Mouse (Mus musculus): ENCODE measurements at regions not wholly inside any gene's neighbourhood (a gene's known extent, or its start where the extent isn't known, plus 50 kb on each side); places are given as distances from the start of the nearest gene placed in this dataset.
"Not testable (repeated sequence)": the region's sequence is repeated elsewhere in the genome, so short reads cannot be mapped to it uniquely, and the experiment has no call there.

GRCm38 (mm10) chr4:94412661-94413060 is 143.7 kb upstream of the Gm10306 start:
- 81% methylated on average over 2 of the region's 2 CpGs for WGBS
- ATAC-seq (ENCODE audit: low FRiP score, low TSS enrichment): no peak

GRCm38 (mm10) chr4:94425525-94425924 is 130.8 kb upstream of the Gm10306 start:
- 81% methylated on average over 7 of the region's 10 CpGs for WGBS
- not testable (repeated sequence) for H3K9me3 ChIP-seq (ENCODE audit: control insufficient read depth, low read length); H3K4me2 ChIP-seq (replicated peaks; ENCODE audit: low read depth); ATAC-seq (ENCODE audit: low FRiP score, low TSS enrichment); H3K27me3 ChIP-seq (ENCODE audit: control insufficient read depth, insufficient read depth, low read length); H3K9ac ChIP-seq (ENCODE audit: low read length); H3K27ac ChIP-seq (replicated peaks); H3K4me3 ChIP-seq (ENCODE audit: low read depth, low read length); H3K36me3 ChIP-seq (ENCODE audit: control insufficient read depth, insufficient read depth, low read length); H3K4me1 ChIP-seq (replicated peaks; ENCODE audit: control insufficient read depth, insufficient read depth); DNase-seq (ENCODE audit: low spot score)

More at GRCm38 (mm10) chr4:94412661-94413060, 143.7 kb upstream of the Gm10306 start:
- TF ChIP-seq CTCF (IDR thresholded peaks at IDR 0.05; ENCODE audit: low read depth) (no peak), EP300 (optimal IDR thresholded peaks at IDR 0.05) (no peak)
- no peak overlapping the region for H3K9ac ChIP-seq (ENCODE audit: low read length)
- no peak overlapping the region for H3K27ac ChIP-seq (replicated peaks)
- no peak overlapping the region for H3K4me2 ChIP-seq (replicated peaks; ENCODE audit: low read depth)
- no peak overlapping the region for H3K4me3 ChIP-seq (ENCODE audit: low read depth, low read length)
- no peaks in the 10 kb centered on the region for H3K4me1 ChIP-seq (replicated peaks; ENCODE audit: control insufficient read depth, insufficient read depth)
- no peaks in the 10 kb centered on the region for H3K36me3 ChIP-seq (ENCODE audit: control insufficient read depth, insufficient read depth, low read length)
- H3K9me3 ChIP-seq (ENCODE audit: control insufficient read depth, low read length): no peaks in the 10 kb centered on the region
- DNase-seq (ENCODE audit: low spot score): no peak
- no peaks in the 10 kb centered on the region for H3K27me3 ChIP-seq (ENCODE audit: control insufficient read depth, insufficient read depth, low read length)

- Histone ChIP-seq H3K27ac (replicated peaks) (no peak overlapping the region), H3K27me3 (ENCODE audit: control insufficient read depth, insufficient read depth, low read length) (no peaks in the 10 kb centered on the region), H3K4me2 (replicated peaks; ENCODE audit: low read depth) (no peak overlapping the region), H3K4me3 (ENCODE audit: low read depth, low read length) (no peak overlapping the region), H3K9ac (ENCODE audit: low read length) (no peak overlapping the region), H3K9me3 (ENCODE audit: control insufficient read depth, low read length) (no peaks in the 10 kb centered on the region), H3K4me1 (replicated peaks; ENCODE audit: control insufficient read depth, insufficient read depth) (no peaks in the 10 kb centered on the region), H3K36me3 (ENCODE audit: control insufficient read depth, insufficient read depth, low read length) (no peaks in the 10 kb centered on the region)
- WGBS: 92% methylated on average over 5 of the region's 5 CpGs
- ATAC-seq (ENCODE audit: low FRiP score, low TSS enrichment) (no peak), DNase-seq (ENCODE audit: low spot score) (no peak)
- TF ChIP-seq EP300 (optimal IDR thresholded peaks at IDR 0.05): no peak
- no peak for TF ChIP-seq CTCF (IDR thresholded peaks at IDR 0.05; ENCODE audit: low read depth)
These were observed 128.8 kb upstream of the Gm10306 start for GRCm38 (mm10) chr4:94427581-94427980.

GRCm38 (mm10) chr4:94432005-94432404 is 124.3 kb upstream of the Gm10306 start:
- ATAC-seq (ENCODE audit: low FRiP score, low TSS enrichment): no peak
- WGBS: 56% methylated on average over 3 of the region's 3 CpGs

GRCm38 (mm10) chr4:94437717-94438435 is 118.5 kb upstream of the Gm10306 start:
- 51% methylated on average over 10 of the region's 10 CpGs for WGBS

More at GRCm38 (mm10) chr4:94432005-94432404, 124.3 kb upstream of the Gm10306 start:
- Histone ChIP-seq H3K27ac (replicated peaks) (no peak overlapping the region), H3K4me2 (replicated peaks; ENCODE audit: low read depth) (no peak overlapping the region), H3K27me3 (ENCODE audit: control insufficient read depth, insufficient read depth, low read length) (no peaks in the 10 kb centered on the region), H3K9ac (ENCODE audit: low read length) (no peak overlapping the region), H3K9me3 (ENCODE audit: control insufficient read depth, low read length) (no peaks in the 10 kb centered on the region), H3K4me3 (ENCODE audit: low read depth, low read length) (no peak overlapping the region), H3K36me3 (ENCODE audit: control insufficient read depth, insufficient read depth, low read length) (no peaks in the 10 kb centered on the region), H3K4me1 (replicated peaks; ENCODE audit: control insufficient read depth, insufficient read depth) (no peaks in the 10 kb centered on the region)
- no peak for TF ChIP-seq EP300 (optimal IDR thresholded peaks at IDR 0.05)
- TF ChIP-seq CTCF (IDR thresholded peaks at IDR 0.05; ENCODE audit: low read depth): no peak
- DNase-seq (ENCODE audit: low spot score): no peak

GRCm38 (mm10) chr4:94439159-94439836 is 117.0 kb upstream of the Gm10306 start:
- TF ChIP-seq EP300 (optimal IDR thresholded peaks at IDR 0.05): no peak
- TF ChIP-seq CTCF (IDR thresholded peaks at IDR 0.05; ENCODE audit: low read depth): no peak
- H3K9me3 ChIP-seq (ENCODE audit: control insufficient read depth, low read length): no peaks in the 10 kb centered on the region
- 73% methylated on average over 6 of the region's 6 CpGs for WGBS
- no peak overlapping the region for H3K4me2 ChIP-seq (replicated peaks; ENCODE audit: low read depth)
- no peaks in the 10 kb centered on the region for H3K36me3 ChIP-seq (ENCODE audit: control insufficient read depth, insufficient read depth, low read length)
- no peaks in the 10 kb centered on the region for H3K27me3 ChIP-seq (ENCODE audit: control insufficient read depth, insufficient read depth, low read length)
- no peak for ATAC-seq (ENCODE audit: low FRiP score, low TSS enrichment)
- DNase-seq (ENCODE audit: low spot score): no peak
- no peak overlapping the region for H3K27ac ChIP-seq (replicated peaks)
- no peaks in the 10 kb centered on the region for H3K4me1 ChIP-seq (replicated peaks; ENCODE audit: control insufficient read depth, insufficient read depth)
- H3K9ac ChIP-seq (ENCODE audit: low read length): no peak overlapping the region
- H3K4me3 ChIP-seq (ENCODE audit: low read depth, low read length): no peak overlapping the region

More at GRCm38 (mm10) chr4:94437717-94438435, 118.5 kb upstream of the Gm10306 start:
- Histone ChIP-seq H3K4me2 (replicated peaks; ENCODE audit: low read depth) (no peak overlapping the region), H3K4me3 (ENCODE audit: low read depth, low read length) (no peak overlapping the region), H3K27ac (replicated peaks) (no peak overlapping the region), H3K36me3 (ENCODE audit: control insufficient read depth, insufficient read depth, low read length) (no peaks in the 10 kb centered on the region), H3K4me1 (replicated peaks; ENCODE audit: control insufficient read depth, insufficient read depth) (no peaks in the 10 kb centered on the region), H3K9ac (ENCODE audit: low read length) (no peak overlapping the region), H3K27me3 (ENCODE audit: control insufficient read depth, insufficient read depth, low read length) (no peaks in the 10 kb centered on the region), H3K9me3 (ENCODE audit: control insufficient read depth, low read length) (no peaks in the 10 kb centered on the region)
- TF ChIP-seq CTCF (IDR thresholded peaks at IDR 0.05; ENCODE audit: low read depth) (no peak), EP300 (optimal IDR thresholded peaks at IDR 0.05) (no peak)
- DNase-seq (ENCODE audit: low spot score): no peak
- ATAC-seq (ENCODE audit: low FRiP score, low TSS enrichment): no peak

All from stomach, postnatal 0 days (tissue).